Mouse (Mus musculus): ENCODE data around the gene Ercc1.

DNA sequence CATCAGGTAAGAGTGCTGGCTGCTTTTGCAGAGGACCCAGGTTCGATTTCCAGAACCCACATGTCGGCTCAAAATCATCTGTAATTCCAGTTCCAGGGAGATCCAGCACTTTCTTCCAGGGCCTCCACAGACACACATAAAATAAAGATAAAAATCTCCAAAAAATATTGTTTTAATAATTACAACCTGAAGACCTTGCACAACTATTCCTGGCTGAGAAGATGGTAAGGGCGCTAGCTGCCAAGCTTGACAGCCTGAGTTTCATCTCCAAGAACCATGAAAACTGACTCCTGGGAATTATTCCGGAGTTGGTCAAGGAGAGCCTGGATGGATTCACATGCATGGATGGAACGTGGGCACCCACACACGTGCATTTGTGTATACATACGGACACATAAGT is 59.9 kb downstream of the Ercc1 start, which contains the start of gene Ckm:
- TF ChIP-seq ZNF384 (IDR thresholded peaks at IDR 0.05; ENCODE audit: low read depth, low read length): no peak
- no peak for TF ChIP-seq ZC3H11A (IDR thresholded peaks at IDR 0.05; ENCODE audit: borderline replicate concordance, low read depth, low read length)
